Mouse (Mus musculus) myocyte (in vitro differentiated cells): ENCODE data around the gene Stk10. TPM values are rescaled to one million over a fixed set of nuclear protein-coding genes. Genes with fewer than 3 reads are reported as not detected.

Experiments used
- H3K27me3 ChIP-seq: one replicate; pipeline ENCODE4 v1.6.1; 2011; ENCODE audit not compliant: control insufficient read depth, insufficient read depth, insufficient read length
- H3K36me3 ChIP-seq: one replicate; pipeline ENCODE4 v1.6.1; 2011; ENCODE audit not compliant: control insufficient read depth, insufficient read depth
- H3K4me2 ChIP-seq: one replicate; pipeline ENCODE4 v1.6.1; 2011; ENCODE audit warnings: low read depth, control low read depth
- H3K4me3 ChIP-seq: one replicate; pipeline ENCODE4 v1.5.1; 2011; ENCODE audit warnings: mild to moderate bottlenecking, control low read depth, moderate library complexity
- H3K79me2 ChIP-seq: one replicate; pipeline ENCODE4 v1.6.1; 2011; ENCODE audit not compliant: control insufficient read depth, insufficient read depth
- H3ac ChIP-seq: one replicate; pipeline ENCODE4 v1.6.1; 2011; ENCODE audit not compliant: control insufficient read depth, insufficient read length
- CEBPB ChIP-seq: IDR thresholded peaks from 2 replicates; pipeline ENCODE4 v1.6.1; 2011; ENCODE audit warnings: mild to moderate bottlenecking, moderate library complexity; ENCODE audit not compliant: poor library complexity, insufficient read depth, severe bottlenecking
- E2F4 ChIP-seq: IDR thresholded peaks from one replicate; pipeline ENCODE4 v1.6.1; 2011; ENCODE audit warnings: mild to moderate bottlenecking, control low read depth, moderate library complexity; ENCODE audit not compliant: insufficient read depth
- MAX ChIP-seq: IDR thresholded peaks from one replicate; pipeline ENCODE4 v1.6.1; 2011; ENCODE audit warnings: low read depth, mild to moderate bottlenecking, control low read depth
- MYOD1 ChIP-seq, 3 experiments: IDR thresholded peaks; one replicate each; pipeline ENCODE4 v1.6.1; 2011; ENCODE audit warnings: control low read depth in 2 of 3, low read depth in 2 of 3, mild to moderate bottlenecking in 2 of 3, moderate library complexity in 1 of 3; ENCODE audit not compliant: insufficient read length in 2 of 3, control insufficient read depth in 1 of 3
- MYOG ChIP-seq, 3 experiments: IDR thresholded peaks; one replicate each; pipeline ENCODE4 v1.6.1; 2011; ENCODE audit warnings: control low read depth in 2 of 3, low read depth in 2 of 3, mild to moderate bottlenecking in 2 of 3; ENCODE audit not compliant: insufficient read length in 2 of 3, control insufficient read depth in 1 of 3, insufficient read depth in 1 of 3
- POLR2A ChIP-seq: IDR thresholded peaks from one replicate; pipeline ENCODE4 v1.6.1; 2011; ENCODE audit warnings: low read depth, mild to moderate bottlenecking, control low read depth, moderate library complexity; ENCODE audit not compliant: insufficient read length
- POLR2AphosphoS2 ChIP-seq: IDR thresholded peaks from one replicate; pipeline ENCODE4 v1.6.1; 2011; ENCODE audit warnings: low read depth, control low read depth; ENCODE audit not compliant: insufficient read length
- REST ChIP-seq: IDR thresholded peaks from one replicate; pipeline ENCODE4 v1.6.1; 2011; ENCODE audit warnings: mild to moderate bottlenecking, control low read depth, moderate library complexity; ENCODE audit not compliant: insufficient read depth, insufficient read length
- SRF ChIP-seq: IDR thresholded peaks from one replicate; pipeline ENCODE4 v1.6.1; 2011; ENCODE audit warnings: low read depth; ENCODE audit not compliant: control insufficient read depth, insufficient read length
- TCF12 ChIP-seq: IDR thresholded peaks from one replicate; pipeline ENCODE4 v1.6.1; 2011; ENCODE audit warnings: mild to moderate bottlenecking, control low read depth; ENCODE audit not compliant: poor library complexity, insufficient read depth, severe bottlenecking
- TCF3 ChIP-seq: IDR thresholded peaks from one replicate; pipeline ENCODE4 v1.6.1; 2011; ENCODE audit warnings: low read depth, control low read depth; ENCODE audit not compliant: insufficient read length
- USF1 ChIP-seq: IDR thresholded peaks from one replicate; pipeline ENCODE4 v1.6.1; 2011; ENCODE audit warnings: low read depth, mild to moderate bottlenecking, control low read depth, moderate library complexity
- polyA plus RNA-seq: library from polyadenylated mRNA; unstranded; fragments of >200 nt; fragmentation: generic; extraction: Trizol; gene quantifications from one replicate; pipeline ENCODE4 v1.2.1, GENCODE M21; 2012; ENCODE audit warnings: missing spikeins

The Stk10 gene
- polyA plus RNA-seq, 1 experiment = 7.1 TPM

DNA sequence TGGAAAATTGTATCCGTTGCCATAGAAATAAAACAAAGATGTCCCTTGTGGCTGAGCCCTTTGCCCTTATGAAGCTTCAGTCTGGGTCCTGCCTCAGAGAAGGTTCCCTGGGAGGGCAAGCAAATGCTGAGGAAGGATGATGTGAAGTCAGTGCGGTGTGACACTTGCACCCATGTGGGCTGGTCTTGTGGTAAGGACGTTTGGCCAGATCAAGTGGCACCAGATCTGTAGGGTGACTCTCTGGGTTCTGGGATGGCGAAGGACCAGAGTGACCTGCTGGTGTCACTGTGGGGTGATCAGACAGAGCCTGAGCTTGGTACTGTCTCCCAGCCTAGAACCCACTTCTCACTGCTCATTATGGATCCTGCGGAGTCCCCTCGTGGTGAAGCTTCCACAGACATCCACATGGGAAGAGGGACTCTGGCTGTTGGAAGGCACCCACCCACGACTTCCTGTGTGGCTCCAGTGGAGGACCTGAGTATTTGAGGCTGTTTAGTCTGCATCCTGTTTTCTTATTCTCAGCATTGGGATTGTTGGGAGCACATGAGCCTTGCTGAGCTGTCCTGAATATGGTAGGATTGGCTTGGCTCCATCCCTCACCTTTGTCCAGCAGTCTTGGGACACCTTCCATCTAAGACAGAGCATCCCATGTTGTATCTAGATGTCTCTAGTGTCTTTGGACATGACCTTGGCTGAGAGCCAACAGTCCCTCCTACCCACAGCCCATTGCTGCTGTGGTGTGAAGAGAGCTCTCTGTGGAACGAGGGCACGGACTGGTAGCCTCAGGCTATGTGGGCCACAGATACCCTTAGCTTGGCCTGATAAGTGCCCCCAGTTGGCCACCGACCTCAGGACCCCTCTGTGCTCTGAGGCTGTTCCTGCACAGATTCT lies 28.6 kb downstream of the Stk10 start:
- H3K4me2 ChIP-seq = no peak overlapping the region
- H3K36me3 ChIP-seq = peaks cover 7% of the 10 kb centered on the region
- TF ChIP-seq POLR2A (no peak), E2F4 (no peak), MYOG (IDR thresholded peaks at IDR 0.05; ENCODE audit: control insufficient read depth in 1 of 3, insufficient read depth in 1 of 3, insufficient read length in 2 of 3, low read depth in 2 of 3) (no peak), TCF12 (no peak), POLR2AphosphoS2 (no peak)

DNA sequence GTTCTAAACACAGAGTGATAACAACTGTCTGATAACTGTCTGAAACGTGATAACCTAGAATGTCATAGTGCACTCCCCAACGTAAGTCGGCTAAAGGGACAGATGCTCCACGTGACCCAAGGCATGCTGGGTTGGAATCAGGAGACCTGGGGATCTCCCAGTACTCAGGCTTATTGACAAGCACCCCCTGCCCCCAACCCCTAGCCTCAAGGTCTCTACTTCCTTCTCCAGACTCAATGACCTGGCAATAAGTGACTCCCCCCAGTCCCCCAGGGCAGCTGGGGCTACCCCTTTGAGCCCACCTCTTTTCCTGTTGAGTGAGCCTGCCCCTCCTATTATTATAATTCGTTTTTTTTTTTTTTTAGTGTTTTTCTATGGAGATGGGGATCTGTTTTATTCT lies 29.6 kb downstream of the Stk10 start:
- no peak overlapping the region for H3K4me2 ChIP-seq

More for the DNA sequence above, 28.6 kb downstream of the Stk10 start:
- H3K27me3 ChIP-seq = no peaks in the 10 kb centered on the region
- peaks cover 11% of the 10 kb centered on the region for H3K79me2 ChIP-seq
- no peak overlapping the region for H3ac ChIP-seq
- no peak overlapping the region for H3K4me3 ChIP-seq

DNA sequence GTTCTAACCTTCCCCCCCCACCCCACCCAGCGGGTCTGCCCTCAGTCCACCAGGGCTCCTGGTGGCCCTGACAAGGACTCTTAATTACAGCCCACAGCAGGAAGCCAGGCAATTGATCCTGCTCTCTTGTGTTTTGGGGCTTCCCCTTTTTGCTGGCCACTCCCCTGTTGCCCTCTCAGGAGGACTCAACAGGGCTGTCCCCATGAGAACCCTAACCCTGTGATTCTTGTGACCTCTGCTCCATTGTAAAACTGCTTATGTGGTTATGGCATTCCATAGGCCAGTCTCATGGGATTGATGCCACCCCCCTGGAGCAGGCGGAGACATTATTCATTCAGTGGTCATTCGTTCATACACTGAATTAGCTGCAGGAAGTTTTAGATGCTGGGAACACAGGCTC lies 30.6 kb downstream of the Stk10 start:
- TF ChIP-seq SRF = no peak
- no peak for TF ChIP-seq MAX
- no peak for TF ChIP-seq CEBPB
- no peak for TF ChIP-seq USF1
- TF ChIP-seq POLR2AphosphoS2 = no peak
- TF ChIP-seq MYOG (IDR thresholded peaks at IDR 0.05; ENCODE audit: control insufficient read depth in 1 of 3, insufficient read depth in 1 of 3, insufficient read length in 2 of 3, low read depth in 2 of 3) = no peak
- TF ChIP-seq MYOD1 (IDR thresholded peaks at IDR 0.05; ENCODE audit: control insufficient read depth in 1 of 3, insufficient read length in 2 of 3, low read depth in 2 of 3) = no peak
- TF ChIP-seq E2F4 = no peak
- TF ChIP-seq TCF3 = no peak
- no peak for TF ChIP-seq TCF12
- TF ChIP-seq REST = no peak
- no peak for TF ChIP-seq POLR2A
- no peak overlapping the region for H3K4me3 ChIP-seq
- peaks cover 14% of the 10 kb centered on the region for H3K79me2 ChIP-seq
- no peaks in the 10 kb centered on the region for H3K36me3 ChIP-seq
- no peak overlapping the region for H3K4me2 ChIP-seq
- H3K27me3 ChIP-seq = no peaks in the 10 kb centered on the region
- no peak overlapping the region for H3ac ChIP-seq

More for the DNA sequence above, 29.6 kb downstream of the Stk10 start:
- peaks cover 12% of the 10 kb centered on the region for H3K79me2 ChIP-seq
- H3ac ChIP-seq = no peak overlapping the region
- no peaks in the 10 kb centered on the region for H3K27me3 ChIP-seq
- peaks cover 5% of the 10 kb centered on the region for H3K36me3 ChIP-seq
- no peak overlapping the region for H3K4me3 ChIP-seq
- TF ChIP-seq MYOG (IDR thresholded peaks at IDR 0.05; ENCODE audit: control insufficient read depth in 1 of 3, insufficient read depth in 1 of 3, insufficient read length in 2 of 3, low read depth in 2 of 3) (no peak), TCF12 (no peak), CEBPB (no peak), SRF (no peak), REST (no peak), USF1 (no peak), MAX (no peak), E2F4 (no peak)

DNA sequence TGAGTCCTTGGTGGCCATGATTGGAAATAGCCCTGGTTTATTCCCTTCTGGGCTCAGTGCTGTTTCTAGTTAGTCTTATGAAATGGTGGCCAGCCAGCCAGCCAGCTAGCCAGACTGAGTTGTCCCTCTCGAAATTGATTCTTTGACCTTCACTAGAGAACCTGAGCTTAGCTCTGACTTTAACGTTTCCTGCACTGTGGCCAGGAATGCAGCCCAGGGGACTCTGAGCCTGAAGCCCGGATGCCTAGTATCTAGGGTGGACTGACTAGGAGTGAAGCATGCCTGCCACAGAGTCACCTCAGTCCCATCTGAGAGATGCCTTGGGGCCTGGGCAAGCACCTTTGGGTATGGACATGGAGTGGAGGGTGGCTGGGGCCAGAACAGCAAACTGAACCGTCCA lies 31.5 kb downstream of the Stk10 start:
- H3K36me3 ChIP-seq = no peaks in the 10 kb centered on the region
- H3K79me2 ChIP-seq = peaks cover 17% of the 10 kb centered on the region
- no peak for TF ChIP-seq TCF3
- no peak for TF ChIP-seq TCF12
- TF ChIP-seq USF1 = no peak
- no peak for TF ChIP-seq SRF
- no peak for TF ChIP-seq MAX
- TF ChIP-seq REST = no peak
- TF ChIP-seq MYOG (IDR thresholded peaks at IDR 0.05; ENCODE audit: control insufficient read depth in 1 of 3, insufficient read depth in 1 of 3, insufficient read length in 2 of 3, low read depth in 2 of 3) = no peak
- no peak for TF ChIP-seq E2F4
- no peak for TF ChIP-seq POLR2A
- no peak for TF ChIP-seq POLR2AphosphoS2
- TF ChIP-seq CEBPB = no peak
- H3K4me3 ChIP-seq = no peak overlapping the region
- H3ac ChIP-seq = no peak overlapping the region
- peak overlapping the region; percentile 41 for H3K4me2 ChIP-seq
- H3K27me3 ChIP-seq = no peaks in the 10 kb centered on the region

- H3ac ChIP-seq = no peak overlapping the region
- H3K4me3 ChIP-seq = no peak overlapping the region
- H3K4me2 ChIP-seq = peak overlapping the region; percentile 41
- TF ChIP-seq POLR2AphosphoS2 (no peak), MYOD1 (IDR thresholded peaks at IDR 0.05; ENCODE audit: control insufficient read depth in 1 of 3, insufficient read length in 2 of 3, low read depth in 2 of 3) (peak in 1 of 3 experiments; percentile 16), USF1 (no peak), MYOG (IDR thresholded peaks at IDR 0.05; ENCODE audit: control insufficient read depth in 1 of 3, insufficient read depth in 1 of 3, insufficient read length in 2 of 3, low read depth in 2 of 3) (peak in 1 of 3 experiments; percentile 37), E2F4 (no peak), CEBPB (no peak), POLR2A (no peak), MAX (no peak), REST (no peak), TCF3 (no peak), SRF (no peak), TCF12 (no peak)
- no peaks in the 10 kb centered on the region for H3K36me3 ChIP-seq
- H3K27me3 ChIP-seq = no peaks in the 10 kb centered on the region
- peaks cover 17% of the 10 kb centered on the region for H3K79me2 ChIP-seq
Observed at GRCm38 (mm10) chr11:32565088-32565487, 32.0 kb downstream of the Stk10 start.
